Mouse (Mus musculus) heart, adult 18-20 months (tissue): ENCODE data around the gene Fbxo36. TPM values are rescaled to one million over a fixed set of nuclear protein-coding genes. Genes with fewer than 3 reads are reported as not detected.

Experiments
- DNase-seq, 2 experiments: peaks; one replicate each; pipeline ENCODE4 v3.0.0; 2021 to 2022; ENCODE audit warnings: mixed read lengths in 1 of 2
- total RNA-seq, 2 experiments: library from RNA; stranded (reverse); gene quantifications; 2 replicates each; pipeline ENCODE4 v1.2.3; 2021

Gene Fbxo36
- total RNA-seq, 2 experiments from 2014 or later, result 1.9 TPM

DNA sequence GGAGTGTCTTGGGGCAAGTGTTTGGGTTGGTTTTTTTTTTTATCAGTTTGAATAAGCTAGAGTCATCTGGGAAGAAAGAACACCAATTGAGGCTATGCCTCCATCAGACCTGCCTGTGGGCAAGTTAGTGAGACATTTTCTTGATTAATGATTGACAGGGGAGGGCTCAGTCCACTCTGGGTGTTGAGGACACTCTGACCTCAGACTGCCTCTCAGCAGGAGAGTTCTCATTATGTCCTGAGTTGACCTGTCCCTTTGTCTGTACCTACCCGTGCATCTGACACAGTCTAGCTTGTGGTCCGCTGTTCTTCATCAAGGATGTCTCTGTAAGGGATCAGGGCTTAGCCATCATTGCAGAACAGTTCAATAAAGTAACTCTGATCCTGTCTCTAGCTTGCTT is 107.7 kb downstream of the Fbxo36 start:
- no peak for DNase-seq

Other genes with a start within 250 kb of the Fbxo36 start
- not detected for gene Dner, start 143.6 kb upstream of the Fbxo36 start, total RNA-seq
- 100 to 1,000 TPM; 178 to 183 TPM for gene Trip12, start 675 bp downstream of the Fbxo36 start, total RNA-seq
- under 1 TPM; 0.35 to 0.36 TPM for gene Slc16a14, start 95.3 kb downstream of the Fbxo36 start, total RNA-seq